Mouse (Mus musculus) liver, embryonic 15.5 days (tissue): ENCODE measurements at regions not wholly inside any gene's neighbourhood (a gene's known extent, or its start where the extent isn't known, plus 50 kb on each side); places are given as distances from the start of the nearest gene placed in this dataset.

Experiments
- ATAC-seq: fragments of 200-750 bp; cut with Nextera tagmentation; 2 replicates; pipeline ENCODE4 v1.8.0; 2017; ENCODE audit warnings: moderate number of reproducible peaks, mild to moderate bottlenecking, moderate library complexity; ENCODE audit not compliant: insufficient read depth
- H3K27ac ChIP-seq: fragments of 300-500 bp; sonication (generic); replicated peaks from 2 replicates; pipeline ENCODE4 v1.5.1; 2015; ENCODE audit warnings: mild to moderate bottlenecking, inconsistent platforms
- H3K27me3 ChIP-seq: fragments of 300-500 bp; sonication (generic); 2 replicates; pipeline ENCODE4 v1.6.1; 2015; ENCODE audit warnings: mild to moderate bottlenecking, inconsistent platforms
- H3K36me3 ChIP-seq: fragments of 300-500 bp; sonication (generic); replicated peaks from 2 replicates; pipeline ENCODE4 v1.6.1; 2015; ENCODE audit warnings: moderate library complexity, mild to moderate bottlenecking, inconsistent platforms
- H3K4me1 ChIP-seq: fragments of 300-500 bp; sonication (generic); replicated peaks from 2 replicates; pipeline ENCODE4 v1.6.1; 2015; ENCODE audit warnings: inconsistent platforms
- H3K4me2 ChIP-seq: fragments of 300-500 bp; sonication (generic); 2 replicates; pipeline ENCODE4 v1.6.1; 2015; ENCODE audit warnings: moderate library complexity, mild to moderate bottlenecking, inconsistent platforms
- H3K4me3 ChIP-seq: fragments of 300-500 bp; sonication (generic); replicated peaks from 2 replicates; pipeline ENCODE4 v1.5.1; 2015; ENCODE audit warnings: mild to moderate bottlenecking, inconsistent platforms
- H3K9ac ChIP-seq: fragments of 300-500 bp; sonication (generic); 2 replicates; pipeline ENCODE4 v1.6.1; 2015; ENCODE audit warnings: moderate library complexity, mild to moderate bottlenecking, inconsistent platforms
- H3K9me3 ChIP-seq: fragments of 300-500 bp; sonication (generic); replicated peaks from 2 replicates; pipeline ENCODE4 v1.6.1; 2016; ENCODE audit warnings: inconsistent platforms
- WGBS: fragments of 180-500 bp; shearing (Covaris S2); methylation state at CpG from one replicate; pipeline ENCODE4 v1.1.7; 2015; ENCODE audit warnings: mixed read lengths; ENCODE audit not compliant: insufficient replicate concordance; 5-methylcytosine and 5-hydroxymethylcytosine counted together

- WGBS: 64% methylated on average over 7 of the region's 7 CpGs
Measured at GRCm38 (mm10) chr9:40598431-40598831, 67.2 kb upstream of the Gramd1b start.

GRCm38 (mm10) chr9:40587421-40587820, 56.2 kb upstream of the Gramd1b start:
- no peak for ATAC-seq
- Histone ChIP-seq H3K4me1 (no peaks in the 10 kb centered on the region), H3K27me3 (no peaks in the 10 kb centered on the region), H3K9ac (no peak overlapping the region), H3K27ac (no peak overlapping the region), H3K36me3 (no peaks in the 10 kb centered on the region), H3K4me2 (no peak overlapping the region), H3K9me3 (no peaks in the 10 kb centered on the region), H3K4me3 (no peak overlapping the region)
- WGBS: 56% methylated on average over 2 of the region's 2 CpGs

More at GRCm38 (mm10) chr9:40598431-40598831, 67.2 kb upstream of the Gramd1b start:
- H3K9ac ChIP-seq: no peak overlapping the region
- H3K27ac ChIP-seq: no peak overlapping the region
- H3K36me3 ChIP-seq: no peaks in the 10 kb centered on the region
- no peak for ATAC-seq
- H3K9me3 ChIP-seq: no peaks in the 10 kb centered on the region
- no peak overlapping the region for H3K4me2 ChIP-seq
- H3K27me3 ChIP-seq: no peaks in the 10 kb centered on the region
- no peak overlapping the region for H3K4me3 ChIP-seq
- no peaks in the 10 kb centered on the region for H3K4me1 ChIP-seq

- Histone ChIP-seq H3K4me1 (no peaks in the 10 kb centered on the region), H3K9ac (no peak overlapping the region), H3K27me3 (no peaks in the 10 kb centered on the region), H3K4me2 (no peak overlapping the region), H3K36me3 (no peaks in the 10 kb centered on the region), H3K9me3 (no peaks in the 10 kb centered on the region), H3K4me3 (no peak overlapping the region), H3K27ac (no peak overlapping the region)
- 67% methylated on average over 7 of the region's 7 CpGs for WGBS
- ATAC-seq: no peak
Measured at GRCm38 (mm10) chr9:40586581-40586980, 55.4 kb upstream of the Gramd1b start.

- no peaks in the 10 kb centered on the region for H3K9me3 ChIP-seq
- H3K9ac ChIP-seq: no peak overlapping the region
- no peaks in the 10 kb centered on the region for H3K4me1 ChIP-seq
- no peak overlapping the region for H3K4me2 ChIP-seq
- no peak overlapping the region for H3K27ac ChIP-seq
- no peaks in the 10 kb centered on the region for H3K27me3 ChIP-seq
- 49% methylated on average over 11 of the region's 11 CpGs for WGBS
- no peak overlapping the region for H3K4me3 ChIP-seq
- no peak for ATAC-seq
- no peaks in the 10 kb centered on the region for H3K36me3 ChIP-seq
Measured at GRCm38 (mm10) chr9:40583554-40583953, 52.4 kb upstream of the Gramd1b start.

GRCm38 (mm10) chr9:40581854-40582253, 50.7 kb upstream of the Gramd1b start:
- Histone ChIP-seq H3K27me3 (no peaks in the 10 kb centered on the region), H3K4me1 (no peaks in the 10 kb centered on the region), H3K36me3 (no peaks in the 10 kb centered on the region), H3K4me2 (no peak overlapping the region), H3K9ac (no peak overlapping the region), H3K4me3 (no peak overlapping the region), H3K9me3 (no peaks in the 10 kb centered on the region), H3K27ac (no peak overlapping the region; the same call in 1 of the 2 replicates)
- WGBS: 16% methylated on average over 2 of the region's 2 CpGs
- ATAC-seq: peak; percentile 37; the same call in 1 of the 2 replicates
